Mouse (Mus musculus) CH12F3 (cell line): Measurements from ENCODE around the gene Tnnc1.

ENCODE experiments used
- in situ Hi-C: fragments of 300-500 bp; cut with MboI; formaldehyde crosslinking; loops from 2 replicates; pipeline ENCODE4 v1.14.3; 2020; ENCODE audit warnings: low sequenced_read_pairs

The Tnnc1 gene

GRCm38 (mm10) chr14:31183541-31183940 lies 24.6 kb upstream of the Tnnc1 start:
- in situ Hi-C loops: no loop called here

- in situ Hi-C loops: no loop called here
Observed at GRCm38 (mm10) chr14:31184195-31184594, 23.9 kb upstream of the Tnnc1 start.

GRCm38 (mm10) chr14:31186656-31187055 lies 21.5 kb upstream of the Tnnc1 start:
- in situ Hi-C loops: no loop called here

GRCm38 (mm10) chr14:31188771-31189181 lies 19.3 kb upstream of the Tnnc1 start:
- in situ Hi-C loops: no loop called here

- in situ Hi-C loops: no loop called here
Observed at GRCm38 (mm10) chr14:31189348-31189747, 18.8 kb upstream of the Tnnc1 start.

GRCm38 (mm10) chr14:31191936-31192335 lies 16.2 kb upstream of the Tnnc1 start:
- in situ Hi-C loops: no loop called here

GRCm38 (mm10) chr14:31193791-31194190 lies 14.3 kb upstream of the Tnnc1 start:
- in situ Hi-C loops: no loop called here

- in situ Hi-C loops: no loop called here
Observed at GRCm38 (mm10) chr14:31194441-31194840, 13.7 kb upstream of the Tnnc1 start.

- in situ Hi-C loops: no loop called here
Observed at GRCm38 (mm10) chr14:31194891-31195513, 13.1 kb upstream of the Tnnc1 start.

- in situ Hi-C loops: no loop called here
Observed at GRCm38 (mm10) chr14:31195521-31195920, 12.6 kb upstream of the Tnnc1 start.

GRCm38 (mm10) chr14:31195968-31196367 lies 12.1 kb upstream of the Tnnc1 start:
- in situ Hi-C loops: no loop called here

- in situ Hi-C loops: no loop called here
Observed at GRCm38 (mm10) chr14:31197547-31198516, 10.3 kb upstream of the Tnnc1 start.

GRCm38 (mm10) chr14:31199599-31199998 lies 8.5 kb upstream of the Tnnc1 start:
- in situ Hi-C loops: no loop called here

GRCm38 (mm10) chr14:31200038-31200437 lies 8.1 kb upstream of the Tnnc1 start:
- in situ Hi-C loops: no loop called here

GRCm38 (mm10) chr14:31204844-31205243 lies 3.3 kb upstream of the Tnnc1 start:
- in situ Hi-C loops: no loop called here

GRCm38 (mm10) chr14:31205244-31205561 lies 2.9 kb upstream of the Tnnc1 start:
- in situ Hi-C loops: no loop called here

- in situ Hi-C loops: no loop called here
Observed at GRCm38 (mm10) chr14:31205562-31206467, 2.3 kb upstream of the Tnnc1 start.

- in situ Hi-C loops: no loop called here
Observed at GRCm38 (mm10) chr14:31206472-31206981, 1.6 kb upstream of the Tnnc1 start.

GRCm38 (mm10) chr14:31207070-31207830 lies 862 bp upstream of the Tnnc1 start:
- in situ Hi-C loops: no loop called here

- in situ Hi-C loops: no loop called here
Observed at GRCm38 (mm10) chr14:31209133-31209557, 1.0 kb downstream of the Tnnc1 start.
